Mouse (Mus musculus): ENCODE results near the gene Bco2.
A peak's percentile ranks its signal among the peaks of the same experiment; 100 is the strongest.

The Bco2 gene

DNA sequence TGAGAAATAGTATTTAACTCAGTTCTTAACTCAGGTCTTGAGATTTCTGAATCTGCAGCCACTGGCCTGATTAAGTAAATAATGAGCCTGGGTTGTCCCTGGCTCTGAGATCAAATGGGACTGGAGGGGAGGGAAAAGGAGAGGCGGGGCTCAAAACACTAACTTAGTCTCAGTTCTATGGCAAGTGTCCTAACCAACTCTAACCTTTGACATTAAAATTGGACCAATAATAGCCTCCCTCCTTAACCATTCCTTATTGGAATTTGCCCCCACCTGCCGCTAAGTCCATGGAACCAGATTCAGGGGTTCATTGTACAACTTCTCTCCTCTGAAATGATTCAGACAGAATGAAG is at the start of gene Bco2:
Gene Bco2 (minus strand): TSS at position 88 of the 353 bp plus-strand sequence.
- DNase-seq (ENCODE audit: low spot score): no peak

DNA sequence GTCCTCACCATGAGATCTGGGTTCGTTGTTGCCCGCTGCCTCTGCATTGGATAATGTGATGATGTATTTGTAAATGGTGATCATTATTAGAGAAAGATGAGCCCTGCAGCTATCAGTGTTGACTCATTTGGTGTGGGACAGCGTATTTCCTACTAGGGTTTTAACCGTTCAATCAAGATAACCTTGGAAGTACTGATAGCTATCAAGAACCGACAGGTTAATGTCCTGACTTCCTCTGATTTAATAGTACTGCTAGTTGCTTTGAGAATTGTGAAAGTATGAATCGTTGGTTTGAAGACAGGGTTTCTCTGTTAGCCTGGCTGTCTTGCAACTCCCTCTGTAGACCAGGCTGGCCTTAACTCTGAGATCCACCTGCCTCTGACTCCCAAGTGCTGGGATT is 49.4 kb upstream of the Bco2 start:
- no peak for DNase-seq (ENCODE audit: low spot score)

DNA sequence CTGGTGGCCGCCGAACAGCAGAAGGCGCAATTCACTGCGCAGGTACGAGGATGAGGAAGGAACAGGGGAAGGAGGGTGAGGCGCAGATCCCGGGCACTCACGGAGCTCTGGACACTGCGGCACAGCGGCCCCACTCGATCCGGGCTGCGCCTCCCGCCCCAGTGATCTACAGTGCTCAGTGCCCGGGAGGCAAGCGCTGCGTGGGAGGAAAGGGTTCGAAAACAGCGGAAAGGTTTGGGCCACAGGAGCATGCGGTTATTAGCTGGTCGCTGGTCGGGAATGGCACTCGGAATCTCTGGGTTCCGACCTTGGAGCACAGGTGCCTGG is 49.0 kb upstream of the Bco2 start:
- no peak for DNase-seq (ENCODE audit: low spot score)

DNA sequence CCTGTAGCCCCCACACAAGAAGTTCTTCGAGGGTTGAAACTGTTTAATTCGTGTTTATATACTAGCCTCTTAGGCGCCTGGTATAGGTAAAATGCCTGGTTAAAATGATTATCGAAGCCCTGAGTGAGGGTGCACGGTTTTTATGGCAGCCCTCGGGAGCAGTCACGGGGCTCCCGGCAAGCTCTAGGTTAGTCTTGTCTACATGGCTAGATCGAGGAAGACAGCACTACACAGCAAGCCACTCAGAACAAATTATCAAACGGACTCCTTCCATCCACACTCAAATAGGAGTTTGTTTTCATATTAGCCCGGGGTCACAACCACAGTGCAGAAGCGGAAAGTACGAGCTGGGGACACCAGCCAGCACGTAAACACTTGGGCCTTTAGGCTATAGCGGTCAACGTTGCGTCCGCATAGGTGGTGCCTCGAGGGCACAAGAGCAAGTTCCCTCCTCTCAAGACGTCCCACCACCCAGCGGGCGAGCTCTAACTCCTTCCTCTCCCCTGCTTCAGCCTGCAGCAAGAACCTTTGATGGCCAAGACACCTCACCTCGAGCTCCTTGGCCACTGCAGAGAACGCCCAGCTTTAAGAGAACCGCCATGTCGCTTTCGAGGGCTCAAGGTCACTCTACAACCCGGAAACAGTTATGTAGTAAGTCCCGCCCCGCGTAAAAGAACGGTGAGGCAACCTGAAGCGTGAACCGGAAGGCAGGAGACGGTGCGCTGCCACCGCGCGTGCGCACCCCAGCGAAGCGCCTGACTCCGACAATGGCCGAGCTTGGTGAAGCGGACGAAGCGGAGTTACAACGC is 48.4 kb upstream of the Bco2 start, which contains the start of the genes Sdhd and Timm8b:
Gene Sdhd (minus strand): TSS at position 624 of the 809 bp plus-strand sequence.
Gene Timm8b (plus strand): TSS at position 722 of the 809 bp plus-strand sequence.
- peak; percentile 79 for DNase-seq (ENCODE audit: low spot score)

DNA sequence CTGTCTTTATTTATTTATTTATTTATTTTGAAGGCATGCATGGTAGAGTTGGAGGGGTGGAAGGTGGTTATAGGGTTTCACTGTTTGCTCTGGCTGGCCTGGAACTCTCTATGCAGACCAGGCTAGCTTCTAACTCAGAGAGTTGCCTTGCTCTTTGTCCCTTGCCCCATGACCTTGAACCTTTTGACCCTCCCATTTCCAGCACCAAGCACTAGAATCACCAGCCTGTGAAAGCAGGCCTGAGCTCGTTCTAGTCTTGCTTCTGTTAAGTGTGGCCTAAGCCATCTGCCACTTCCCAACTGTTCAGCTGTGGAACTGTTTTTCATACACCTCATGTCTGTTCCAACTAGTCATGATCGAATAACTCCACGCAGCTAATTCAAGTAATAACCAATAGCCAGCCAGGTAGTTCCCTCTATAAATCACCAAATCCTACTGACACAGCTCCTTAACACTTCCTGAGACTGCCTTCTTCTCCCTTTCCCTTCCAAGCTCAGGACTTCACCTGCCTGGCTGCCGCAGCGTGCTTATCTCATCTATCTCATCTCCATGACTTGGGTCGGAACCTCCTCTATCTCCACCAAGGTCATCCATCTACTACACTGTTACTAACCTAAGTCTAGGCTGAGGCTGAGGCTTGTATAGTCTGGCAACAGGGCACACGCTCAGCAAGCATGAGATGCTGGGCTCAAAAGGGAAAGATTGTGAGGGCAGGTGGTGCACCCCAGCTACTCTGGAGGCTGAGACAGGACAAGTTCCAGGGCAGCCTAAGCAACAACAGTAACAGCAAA is 47.3 kb upstream of the Bco2 start:
- no peak for DNase-seq (ENCODE audit: low spot score)

DNA sequence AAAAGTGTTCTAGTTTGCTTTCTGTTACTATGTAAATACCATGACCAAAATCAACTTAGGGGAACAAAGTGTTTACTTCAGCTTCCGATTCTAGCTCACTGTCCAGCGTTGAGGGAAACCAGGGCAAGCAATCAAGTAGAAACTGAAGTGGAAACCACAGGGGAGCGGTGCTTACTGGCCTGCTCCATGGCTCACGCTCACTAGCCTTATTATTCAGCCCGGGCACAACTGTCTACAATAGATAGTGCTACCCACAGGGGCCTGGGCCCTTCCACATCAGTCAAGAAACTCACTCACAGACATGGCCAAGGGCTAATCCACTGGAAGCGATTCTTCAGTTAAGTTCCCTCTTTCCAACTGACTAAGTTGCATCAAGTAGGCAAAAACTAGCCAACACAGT is 46.6 kb upstream of the Bco2 start:
- no peak for DNase-seq (ENCODE audit: low spot score)

DNA sequence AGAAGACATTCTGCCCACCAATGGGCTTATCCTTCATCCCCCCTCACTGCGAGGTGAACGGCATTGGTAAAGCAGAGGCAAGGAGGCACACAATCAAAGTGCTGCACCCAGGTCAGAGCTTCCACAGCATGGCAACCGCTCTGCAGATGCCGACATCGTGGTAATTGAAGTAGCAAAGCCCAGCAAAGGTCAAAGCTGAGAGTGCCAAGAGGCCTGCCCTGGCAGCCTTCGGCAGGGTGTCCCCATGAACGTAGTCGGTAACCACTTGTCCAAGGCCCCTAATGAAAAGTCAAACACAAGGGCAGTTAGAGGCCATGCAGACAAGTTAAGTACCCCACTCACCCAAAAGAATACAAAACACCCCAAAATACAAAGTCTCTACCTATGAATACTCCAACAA is 42.0 kb upstream of the Bco2 start:
- DNase-seq (ENCODE audit: low spot score): no peak

DNA sequence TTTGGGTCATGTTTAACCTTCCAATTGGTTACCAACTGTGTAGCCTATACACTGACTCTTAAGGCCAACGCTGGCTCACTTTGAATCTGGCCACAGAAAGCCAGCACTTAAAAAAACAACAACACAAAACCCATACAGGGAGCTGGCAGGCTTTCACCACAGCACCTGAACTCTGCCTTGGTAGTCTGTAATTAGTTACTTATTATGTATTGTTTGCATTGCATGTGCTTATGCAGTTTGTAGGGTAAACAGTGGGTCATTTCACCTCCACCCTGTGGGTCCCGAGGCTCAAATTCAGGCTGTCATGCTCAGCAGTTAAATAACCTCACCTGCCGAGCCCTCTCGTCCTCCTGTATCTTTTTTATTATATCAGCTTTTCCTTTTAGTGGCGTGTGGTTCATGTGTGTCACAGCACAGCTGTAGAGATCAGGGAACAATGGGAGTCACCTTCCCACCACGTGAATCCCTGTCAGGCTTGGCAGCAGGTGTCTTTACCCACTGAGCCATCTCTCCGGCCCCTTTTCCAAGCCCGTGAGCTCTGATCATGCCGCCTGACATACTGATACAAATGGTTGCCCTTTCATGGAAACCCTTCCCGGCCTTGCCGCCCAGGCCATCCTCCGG is 39.9 kb upstream of the Bco2 start:
- no peak for DNase-seq (ENCODE audit: low spot score)

DNA sequence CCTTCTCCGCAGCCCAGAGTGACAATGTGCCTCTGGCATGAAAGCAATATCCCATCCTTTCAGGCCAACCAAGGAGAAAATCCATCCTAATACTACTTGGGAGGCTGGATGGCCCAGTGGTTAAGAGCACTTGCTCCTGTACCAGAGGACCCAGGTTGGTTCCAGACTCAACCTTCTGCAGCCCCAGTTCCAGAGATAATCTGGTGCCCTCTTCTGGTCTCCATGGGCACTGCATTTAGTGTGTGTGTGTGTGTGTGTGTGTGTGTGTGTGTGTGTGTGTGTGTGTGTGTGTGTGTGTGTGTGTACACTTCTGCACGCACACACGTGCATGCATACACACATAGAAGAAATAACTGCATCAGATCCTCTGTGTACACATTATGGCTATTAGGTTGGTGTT is 38.6 kb upstream of the Bco2 start:
- DNase-seq (ENCODE audit: low spot score): no peak

DNA sequence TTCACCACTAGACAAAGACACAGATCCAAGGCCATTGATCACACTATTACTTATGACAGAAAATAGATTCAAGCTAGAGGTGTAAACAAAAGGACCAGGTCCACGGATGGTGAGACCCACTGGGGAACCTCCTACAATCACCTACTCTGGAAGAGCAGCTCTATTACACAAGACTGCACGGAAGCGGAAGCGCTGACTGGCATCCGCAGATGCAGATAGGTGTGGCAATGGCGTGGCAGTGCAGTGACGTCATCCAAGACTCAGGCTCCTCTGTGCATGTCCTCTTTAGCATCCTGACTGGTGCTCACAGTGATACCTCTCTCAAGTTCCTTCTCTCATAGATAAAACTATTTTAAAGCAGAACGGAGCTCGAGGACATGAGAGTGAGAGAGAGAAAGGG is 38.0 kb upstream of the Bco2 start:
- DNase-seq (ENCODE audit: low spot score): no peak

DNA sequence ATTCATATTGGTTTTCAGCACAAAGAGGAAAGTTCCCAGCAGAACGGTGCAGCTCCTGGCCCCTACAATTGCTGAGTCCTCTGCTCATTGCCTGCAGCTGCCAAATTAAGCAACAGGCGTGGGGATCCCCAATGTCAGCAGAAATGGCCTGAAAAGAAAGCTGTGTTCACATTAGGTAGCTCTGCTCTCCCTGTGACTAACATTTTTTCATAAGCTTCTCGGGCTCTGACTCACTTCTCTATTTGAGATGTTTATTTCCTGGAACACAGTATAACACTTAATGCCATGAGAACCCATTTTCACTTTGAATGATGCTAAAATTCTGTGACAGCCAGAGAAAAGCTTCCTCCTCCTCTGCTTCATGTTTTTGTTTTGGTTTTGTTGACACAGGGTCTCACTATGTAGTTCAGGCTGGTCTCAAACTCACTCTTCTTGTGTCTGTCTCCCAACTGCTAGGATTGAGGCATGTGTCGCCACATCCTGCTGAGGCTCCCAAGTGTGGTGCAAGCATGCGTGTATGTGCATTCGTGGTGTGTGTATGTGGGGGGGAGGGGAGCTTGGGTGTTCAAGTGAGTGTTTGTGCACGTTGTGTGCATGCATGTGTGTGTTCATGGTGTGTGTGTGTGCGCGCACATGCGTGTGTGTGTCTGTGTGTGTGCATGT is 36.0 kb upstream of the Bco2 start:
- DNase-seq (ENCODE audit: low spot score): no peak

DNA sequence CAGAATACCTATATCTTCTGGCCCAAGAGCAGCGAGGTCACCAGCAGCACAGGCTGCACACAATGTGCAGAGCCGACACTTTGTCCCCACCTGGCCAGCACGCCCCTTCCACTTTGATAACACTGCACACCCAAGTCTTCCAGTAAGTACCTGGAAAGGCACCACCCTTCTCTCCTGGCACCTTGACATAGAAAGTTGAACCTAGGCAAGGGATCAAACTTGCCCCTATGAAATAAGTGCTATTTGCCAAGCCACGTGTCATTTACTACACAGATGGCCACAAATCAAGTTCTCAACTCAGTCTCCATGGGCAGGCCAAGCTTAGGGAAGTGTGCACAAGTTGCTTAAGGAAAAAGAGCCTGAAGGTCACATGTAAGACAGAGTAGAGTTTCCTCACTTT is 32.0 kb upstream of the Bco2 start:
- DNase-seq (ENCODE audit: low spot score): no peak

DNA sequence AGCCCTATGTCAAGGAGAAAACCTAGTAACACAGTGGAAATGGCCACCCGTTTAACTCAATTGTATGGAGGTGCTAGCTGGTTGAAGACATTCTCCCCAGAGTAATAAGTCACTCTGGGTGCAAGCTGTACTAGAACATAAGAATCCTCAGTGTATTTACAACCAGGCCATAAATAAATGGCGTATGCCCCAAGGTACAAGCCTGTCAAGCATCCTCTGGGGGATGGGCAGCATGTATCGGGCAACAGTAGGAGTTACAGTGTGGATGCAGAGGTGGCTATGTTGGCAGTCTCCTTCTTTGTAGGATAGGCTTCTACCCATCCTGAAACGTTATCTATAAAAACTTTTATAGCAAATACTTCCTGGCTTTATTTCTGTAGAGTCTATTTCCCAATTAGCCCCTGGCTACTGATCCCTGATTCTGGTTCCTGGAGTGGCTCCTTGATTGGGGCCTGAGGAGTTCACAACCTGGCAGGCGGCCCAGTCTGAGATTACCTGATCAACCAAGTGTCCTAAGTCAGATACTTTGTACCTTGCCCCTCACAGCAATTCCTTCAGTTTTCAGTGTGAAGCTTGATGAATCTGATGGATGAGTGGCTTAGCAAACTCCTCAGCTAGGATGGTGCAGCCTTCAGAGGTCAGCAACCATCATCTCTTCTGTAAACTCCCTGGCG is 30.3 kb upstream of the Bco2 start:
- no peak for DNase-seq (ENCODE audit: low spot score)

DNA sequence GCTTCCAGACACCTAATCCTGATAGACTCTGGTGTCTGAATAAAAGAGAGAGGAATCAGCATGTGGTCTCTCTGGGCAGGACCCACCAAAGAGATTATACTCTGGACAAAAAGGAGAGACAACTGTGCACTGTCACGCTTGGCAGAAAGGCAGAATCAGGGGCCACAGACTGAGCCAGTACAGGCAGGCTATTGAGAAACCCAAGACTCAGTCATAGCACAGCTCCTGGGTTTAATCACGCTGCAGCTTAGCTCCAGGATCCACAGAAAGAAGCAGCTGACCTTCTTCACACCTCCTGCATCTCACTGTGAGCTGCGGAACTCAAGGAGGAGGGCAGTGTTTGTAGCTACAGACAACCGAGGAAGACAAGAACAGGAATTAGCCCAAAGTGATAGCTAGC is 25.4 kb upstream of the Bco2 start:
- DNase-seq (ENCODE audit: low spot score): no peak

DNA sequence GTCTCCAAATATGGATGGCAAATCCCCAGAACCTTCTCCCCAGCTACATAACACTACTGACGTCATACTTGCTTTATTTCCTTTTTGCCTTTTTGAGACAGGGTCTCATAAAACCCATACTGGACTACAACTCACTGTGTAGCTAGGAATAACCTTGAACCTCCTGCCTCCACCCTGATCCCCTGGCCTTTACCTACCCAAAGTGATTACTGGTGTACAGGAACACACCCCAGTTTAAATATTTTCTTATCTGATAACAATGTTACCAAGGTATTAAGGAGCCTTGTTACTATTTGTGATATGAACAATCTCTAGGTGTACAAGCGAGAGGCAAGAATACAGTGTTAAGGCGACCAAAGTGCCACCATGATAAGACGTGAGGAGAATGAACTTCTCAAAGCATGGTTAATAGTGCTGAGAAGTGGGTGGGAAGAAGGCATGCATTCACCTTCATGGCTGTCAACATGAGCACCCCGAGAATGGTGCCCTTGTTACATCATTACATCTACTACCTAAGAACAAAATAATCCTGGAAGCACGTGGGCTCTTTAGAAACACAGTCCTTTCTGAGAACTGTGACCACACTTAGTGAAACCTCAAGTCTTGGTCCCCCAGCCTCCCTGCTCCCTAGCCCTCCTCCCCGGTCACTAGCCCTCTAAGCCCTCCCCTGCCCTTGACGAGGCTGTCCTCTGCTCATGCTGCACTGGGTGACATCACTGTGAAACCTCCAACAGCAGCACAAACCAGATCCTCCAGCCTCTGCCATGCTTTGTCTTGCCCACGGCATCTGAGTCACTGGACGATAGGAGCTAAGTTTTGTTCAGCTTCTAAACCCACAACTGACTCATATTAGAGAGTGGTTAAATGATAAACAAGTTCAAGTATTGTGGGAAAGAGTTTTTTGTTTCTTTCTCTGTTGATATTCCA is 14.9 kb upstream of the Bco2 start:
- no peak for DNase-seq (ENCODE audit: low spot score)

DNA sequence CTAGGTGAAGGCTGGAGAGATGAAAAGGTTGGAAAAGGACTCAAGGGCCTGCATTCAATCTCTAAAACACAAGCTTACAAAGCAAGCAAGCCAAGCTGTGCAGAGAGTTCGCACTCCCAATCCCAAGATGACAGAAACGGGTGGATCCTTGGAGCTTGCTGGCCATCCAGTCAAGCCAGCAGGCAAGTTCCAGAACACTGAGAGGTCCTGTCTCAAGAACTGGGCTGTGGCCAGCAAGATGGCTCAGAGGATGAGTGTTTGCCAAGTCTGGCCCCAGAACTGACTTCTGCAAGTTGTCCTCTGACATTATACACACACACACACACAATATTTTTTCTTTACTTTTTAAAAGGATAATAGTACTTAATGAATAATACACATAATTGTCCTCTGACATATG is 12.9 kb upstream of the Bco2 start:
- no peak for DNase-seq (ENCODE audit: low spot score)

DNA sequence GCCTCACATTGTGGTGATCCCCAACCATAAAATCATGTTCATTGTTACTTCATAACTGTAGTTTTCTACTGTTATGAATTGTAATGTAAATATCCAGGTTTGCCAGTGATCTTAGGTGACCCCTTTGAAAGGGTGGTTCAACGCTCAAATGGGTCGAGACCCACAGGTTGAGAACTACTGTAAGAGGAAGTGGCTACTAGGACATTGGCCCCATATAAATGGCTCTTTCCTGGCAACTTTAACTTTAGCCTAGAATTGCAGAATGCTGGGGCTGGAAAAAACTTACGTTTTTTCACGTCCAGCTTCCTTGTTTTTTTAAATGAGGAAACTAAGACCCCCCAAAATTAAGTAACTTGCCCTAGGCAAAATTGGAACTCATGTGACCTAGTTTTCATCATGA is 12.4 kb upstream of the Bco2 start:
- DNase-seq (ENCODE audit: low spot score): no peak

DNA sequence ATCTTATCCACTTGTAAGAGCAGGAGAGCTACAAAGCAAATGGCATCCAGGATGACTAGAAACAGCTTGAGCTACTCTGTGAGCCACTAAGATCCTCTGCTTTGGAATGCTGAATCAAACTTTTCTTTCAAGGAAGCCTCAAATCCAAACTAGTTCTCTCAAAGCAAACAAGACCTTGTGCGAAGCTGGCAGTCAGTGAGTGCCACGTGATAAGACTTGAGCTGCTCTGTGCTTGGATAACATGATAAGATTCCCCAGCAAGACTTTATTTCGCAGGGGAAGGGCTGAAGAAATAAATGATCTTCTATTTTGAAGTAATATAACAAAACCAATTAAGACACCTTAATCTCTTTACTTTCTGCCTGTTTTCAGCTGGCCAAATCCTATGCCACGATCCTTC is 11.0 kb upstream of the Bco2 start:
- DNase-seq (ENCODE audit: low spot score): no peak

DNA sequence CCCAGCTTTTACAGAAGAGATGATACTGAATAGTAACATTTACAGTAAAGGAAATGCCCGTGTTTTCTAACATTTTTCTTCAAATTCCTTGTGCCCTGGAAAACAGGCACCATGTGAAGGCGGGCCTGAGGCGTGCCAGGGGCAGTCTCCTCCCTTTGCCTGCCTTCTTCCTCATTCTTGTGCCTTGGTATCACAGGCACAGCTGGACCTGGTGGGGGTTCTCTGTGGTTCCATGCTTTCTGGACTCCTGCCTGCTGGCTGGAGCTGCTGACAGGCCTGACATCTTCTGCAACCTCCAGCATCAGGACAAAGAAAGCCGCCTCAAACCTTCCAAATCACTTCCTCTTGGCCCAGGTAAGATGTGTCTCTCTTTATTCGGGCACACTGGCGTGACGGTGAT is 10.2 kb upstream of the Bco2 start:
- no peak for DNase-seq (ENCODE audit: low spot score)

DNA sequence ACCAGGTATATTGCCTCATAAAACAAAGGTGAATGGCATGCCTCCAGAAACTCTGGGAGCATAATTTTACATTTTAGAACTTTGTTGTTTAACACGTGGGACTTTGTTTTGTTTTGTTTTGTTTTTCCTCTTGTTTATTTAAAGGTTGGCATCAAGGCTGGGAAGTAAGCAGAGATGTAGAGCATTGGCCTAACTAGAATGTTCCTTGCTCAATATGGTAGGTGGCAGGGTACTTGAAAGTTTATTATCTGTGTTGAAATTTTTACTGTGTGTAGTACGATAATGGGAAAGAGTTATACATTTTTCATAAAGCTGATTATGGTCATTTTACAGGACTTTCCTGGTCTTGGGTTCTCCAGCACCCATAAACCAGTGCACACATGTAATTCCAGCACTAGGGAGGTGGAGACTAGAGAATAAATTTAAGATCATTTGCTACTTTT is 7.0 kb upstream of the Bco2 start:
- DNase-seq (ENCODE audit: low spot score): no peak

Data from urinary bladder, postnatal 10 days (tissue).